Mouse (Mus musculus) frontal cortex, postnatal 25 days (tissue): ENCODE data around the gene Klc1.
A peak's percentile ranks its signal among the peaks of the same experiment; 100 is the strongest.

Source experiments
- DNase-seq, 2 experiments: peaks; one replicate each; pipeline ENCODE4 v3.0.0; 2022; ENCODE audit warnings: low spot score in 2 of 2

Gene Klc1

DNA sequence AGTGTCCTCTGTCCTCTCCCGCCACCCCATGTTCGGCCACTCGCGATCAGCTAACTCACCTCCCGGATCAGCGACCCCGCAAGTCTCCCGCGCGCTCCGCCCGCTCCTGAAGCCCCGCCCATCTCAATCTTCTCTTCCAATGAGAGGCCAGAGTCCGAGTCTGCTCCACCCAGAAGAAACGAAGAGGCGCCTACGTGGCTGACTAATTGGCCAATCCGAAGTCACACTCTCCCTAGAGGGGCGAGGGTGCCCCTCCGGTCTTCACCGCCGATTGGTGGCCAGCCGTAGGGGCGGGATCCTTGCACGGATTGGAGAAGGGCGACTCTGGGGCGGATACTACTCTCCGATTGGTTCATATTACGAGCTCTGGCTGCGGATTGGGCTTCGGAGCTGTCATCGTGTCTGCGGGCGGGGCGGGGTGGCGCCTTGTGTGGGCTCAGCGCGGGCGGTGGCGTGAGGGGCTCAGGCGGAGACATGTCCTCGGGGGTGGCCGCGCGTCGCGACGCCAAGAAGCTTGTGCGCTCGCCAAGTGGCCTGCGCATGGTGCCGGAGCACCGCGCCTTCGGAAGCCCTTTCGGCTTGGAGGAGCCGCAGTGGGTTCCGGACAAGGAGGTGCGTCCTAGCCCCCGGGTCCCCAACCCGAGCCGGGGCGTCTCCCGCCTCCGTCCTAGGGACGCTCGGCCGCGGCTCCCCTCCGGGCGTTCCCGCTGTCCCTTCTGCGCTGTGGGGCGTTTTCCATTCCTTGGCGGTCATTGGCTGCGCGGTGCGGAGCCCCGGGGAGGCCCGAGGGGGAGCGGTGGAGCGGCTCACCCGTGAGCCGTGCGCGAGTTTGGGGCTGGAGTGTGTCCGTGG, 55.3 kb downstream of the Klc1 start, which contains the start of the genes Xrcc3 and Zfyve21:
Gene Xrcc3 (minus strand): TSS at position 108 of the 852 bp plus-strand sequence.
Gene Zfyve21 (plus strand): TSS at position 405 of the 852 bp plus-strand sequence.
- DNase-seq = peak; percentile 89 to 96

DNA sequence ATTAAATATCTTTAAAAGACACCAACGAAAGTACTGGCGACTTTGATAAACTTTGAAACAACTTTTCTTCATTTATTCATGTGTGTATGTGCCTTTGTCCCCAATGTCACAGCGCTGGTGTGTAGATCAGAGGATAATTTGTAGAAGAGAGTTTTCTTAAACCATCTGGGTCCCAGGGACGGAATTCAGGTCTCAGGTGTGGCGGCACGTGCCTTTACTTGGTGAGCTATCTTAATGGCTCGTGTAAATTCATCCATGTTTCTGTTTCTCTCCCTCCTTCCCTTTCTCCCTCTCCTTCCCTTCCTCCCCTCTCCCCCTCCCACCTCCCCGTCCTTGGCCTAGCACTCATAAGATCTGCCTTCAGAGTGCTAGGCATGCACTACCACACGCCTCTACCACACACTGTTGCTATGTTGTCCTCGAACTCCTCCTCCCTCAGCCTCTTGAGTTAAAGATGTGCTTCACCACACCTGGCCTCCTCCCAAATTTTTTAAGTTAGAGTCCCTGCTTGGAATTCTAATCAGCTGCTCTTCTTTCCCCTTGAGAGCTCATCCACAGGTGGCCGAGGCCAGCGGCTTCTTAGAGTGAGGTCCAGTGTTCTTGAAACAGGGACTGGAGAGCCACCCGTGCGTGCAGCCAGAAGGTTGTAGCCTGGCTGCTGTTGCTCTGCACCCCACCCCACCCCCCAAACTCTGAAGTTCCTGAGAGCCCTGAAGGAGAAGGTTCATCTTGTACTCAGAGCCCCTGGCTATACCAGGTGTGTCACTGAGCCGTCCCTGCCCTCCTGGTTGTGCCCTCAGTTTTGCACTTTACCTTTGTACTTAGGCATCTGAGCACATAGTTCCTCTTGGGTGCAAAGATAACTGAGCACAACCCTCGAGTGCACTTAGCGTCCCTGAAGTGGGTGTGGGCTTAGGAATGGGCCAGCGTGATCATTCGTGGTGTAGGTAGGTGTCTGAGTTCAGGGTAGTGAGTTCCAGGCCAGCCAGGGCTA, 56.4 kb downstream of the Klc1 start:
- no peak for DNase-seq

DNA sequence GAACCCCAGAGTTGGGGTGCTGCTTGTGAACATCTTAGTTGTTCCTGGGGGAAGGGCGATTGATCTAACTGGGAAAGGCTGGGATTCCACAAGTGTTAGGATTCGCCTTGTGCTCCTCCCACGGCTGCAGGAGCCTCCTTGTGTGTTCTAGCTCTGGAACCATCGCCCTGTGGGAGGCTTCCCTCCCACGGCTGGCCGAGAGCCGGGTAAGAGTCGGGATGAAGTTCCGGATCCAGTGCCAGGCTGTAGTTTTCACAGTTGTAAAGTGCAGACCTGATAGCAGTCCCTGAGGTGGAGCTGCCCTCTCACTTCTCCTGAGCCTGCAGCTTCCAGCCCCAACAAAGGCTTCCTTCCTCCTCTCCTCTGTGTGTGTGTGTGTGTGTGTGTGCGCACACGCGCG, 57.9 kb downstream of the Klc1 start:
- peak in 1 of 2 experiments; percentile 45 for DNase-seq

DNA sequence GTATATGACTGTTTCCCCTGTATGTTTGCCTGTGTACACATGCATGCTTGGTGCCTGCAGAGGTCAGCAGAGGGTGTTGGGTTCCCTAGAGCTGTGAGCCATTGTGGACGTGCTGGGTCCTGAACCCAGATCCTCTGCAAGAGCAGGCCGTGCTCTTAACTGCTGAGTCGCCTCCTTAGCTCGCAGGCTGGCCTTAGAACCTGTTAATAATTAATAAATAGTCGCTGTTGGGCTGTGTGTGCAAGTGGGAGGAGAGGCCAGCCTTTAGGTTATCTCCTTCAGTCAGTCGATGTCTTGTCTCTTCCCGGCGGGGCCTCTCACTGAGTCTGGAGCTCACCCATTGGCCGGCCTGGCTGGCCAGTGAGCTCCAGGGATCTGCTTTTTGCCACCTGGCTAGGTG, 58.3 kb downstream of the Klc1 start:
- DNase-seq = no peak

DNA sequence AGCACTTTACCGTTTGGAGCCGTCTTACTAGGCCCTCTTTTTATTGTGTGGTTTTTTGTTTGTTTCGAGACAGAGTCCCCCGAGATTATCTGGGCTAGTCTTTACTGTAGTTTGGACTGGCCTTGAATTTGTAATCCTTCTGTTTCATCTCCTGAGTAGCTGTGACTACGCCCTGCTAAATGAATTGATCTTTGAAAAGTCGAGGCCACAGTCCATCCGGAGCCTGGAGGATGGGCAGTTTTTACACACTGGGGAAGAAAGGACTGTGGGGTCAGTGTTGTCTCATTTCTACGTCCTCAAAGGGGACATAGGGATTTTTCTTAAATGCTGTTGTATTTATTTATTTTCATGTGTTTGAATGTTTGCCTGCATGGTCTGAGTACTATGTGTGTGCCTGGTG, 59.3 kb downstream of the Klc1 start:
- no peak for DNase-seq

DNA sequence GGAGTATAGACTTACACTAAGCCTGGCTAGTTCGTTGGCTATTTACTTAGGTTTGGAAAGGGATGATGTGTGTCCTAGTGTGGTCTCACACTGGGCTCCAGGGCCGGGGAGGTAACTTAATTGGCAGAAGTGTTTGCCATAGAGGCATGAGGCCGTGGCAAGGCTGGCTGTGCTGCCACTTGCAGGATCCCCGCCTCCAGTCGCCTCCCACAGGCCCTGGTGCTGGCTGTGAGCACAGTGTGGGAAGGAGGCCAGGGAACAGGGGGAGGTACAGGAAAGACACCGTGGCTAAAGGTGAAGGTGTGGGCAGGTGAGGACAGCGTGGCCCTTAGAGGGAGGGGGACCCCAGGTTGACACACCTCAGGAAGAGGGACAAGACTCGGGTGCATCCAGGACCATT, 61.3 kb downstream of the Klc1 start:
- no peak for DNase-seq

DNA sequence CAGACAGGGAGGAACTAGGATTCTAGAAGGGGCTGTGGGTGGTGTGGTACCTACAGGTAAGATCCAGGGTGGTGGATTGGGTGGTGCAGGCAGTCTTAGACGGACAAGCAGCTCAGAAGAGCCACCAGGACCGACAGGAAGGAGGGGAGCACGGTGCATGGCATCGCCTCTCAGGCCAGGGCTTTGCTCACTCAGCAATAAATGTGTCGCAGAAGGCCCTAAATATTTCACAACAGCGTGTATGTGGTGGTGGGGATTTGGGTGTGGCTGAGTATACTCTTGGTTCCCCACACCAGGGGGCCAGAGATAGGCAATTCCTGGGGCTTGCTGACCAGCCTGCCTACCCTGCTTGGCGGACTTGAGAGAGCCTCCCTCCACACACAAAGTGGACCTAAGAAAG, 62.1 kb downstream of the Klc1 start:
- DNase-seq = no peak

DNA sequence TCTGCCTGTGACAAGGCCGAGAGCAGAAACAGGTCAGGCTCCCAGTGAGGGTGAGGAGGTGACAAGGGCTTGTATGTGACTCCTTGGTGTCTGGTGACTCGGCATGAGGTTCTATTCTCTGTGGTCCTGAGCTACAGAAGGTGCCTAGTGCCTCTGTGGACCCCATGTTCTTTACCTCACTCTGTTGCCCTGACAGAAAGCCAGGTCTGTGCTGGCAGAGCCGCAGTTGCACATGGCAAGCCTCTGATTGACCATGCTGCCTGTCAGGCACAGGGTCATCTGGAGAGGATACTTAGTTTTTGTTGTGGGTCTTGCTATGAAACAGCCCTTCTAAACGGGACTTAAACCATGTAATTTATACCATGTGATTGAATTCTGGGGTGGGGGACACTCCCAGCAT, 63.3 kb downstream of the Klc1 start:
- DNase-seq = no peak

DNA sequence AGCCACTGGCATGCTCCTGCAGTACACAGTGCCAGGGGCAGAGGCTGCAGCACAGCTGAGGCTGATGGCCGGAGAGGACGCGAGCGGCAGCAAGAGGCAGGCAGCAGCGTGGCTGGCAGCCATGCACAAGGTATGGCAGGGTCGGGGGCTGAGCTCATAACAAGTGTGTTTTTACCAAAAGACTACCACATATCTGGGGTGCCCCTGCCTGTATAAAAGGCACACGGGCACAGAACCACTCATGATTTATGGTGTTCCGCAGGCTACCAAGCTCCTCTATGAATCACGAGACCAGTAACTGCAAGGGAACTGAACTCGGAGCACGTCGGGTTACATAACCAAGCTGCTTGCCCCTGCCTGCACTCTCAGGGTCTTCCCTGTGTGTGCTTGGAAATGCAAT, 68.9 kb downstream of the Klc1 start:
- DNase-seq = no peak

DNA sequence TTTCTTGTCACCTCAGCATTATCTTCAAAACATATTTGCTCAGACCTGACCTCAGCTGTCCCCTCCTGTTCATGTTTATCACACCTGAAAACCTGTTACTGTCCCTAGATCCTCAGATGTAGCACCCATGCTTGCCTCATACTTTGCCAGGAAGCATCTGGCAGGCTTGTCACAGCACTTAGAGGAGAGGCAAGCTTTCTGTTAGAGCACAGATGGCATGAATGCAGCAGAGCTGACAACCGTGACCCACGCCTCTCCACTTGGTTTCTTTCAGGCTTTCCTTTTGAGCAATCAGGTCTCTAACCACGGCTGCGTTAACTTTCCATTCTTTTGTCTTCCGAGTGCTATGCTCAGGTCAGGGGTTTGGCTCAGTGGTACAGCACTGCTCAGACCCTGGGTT, 70.8 kb downstream of the Klc1 start:
- DNase-seq = no peak

DNA sequence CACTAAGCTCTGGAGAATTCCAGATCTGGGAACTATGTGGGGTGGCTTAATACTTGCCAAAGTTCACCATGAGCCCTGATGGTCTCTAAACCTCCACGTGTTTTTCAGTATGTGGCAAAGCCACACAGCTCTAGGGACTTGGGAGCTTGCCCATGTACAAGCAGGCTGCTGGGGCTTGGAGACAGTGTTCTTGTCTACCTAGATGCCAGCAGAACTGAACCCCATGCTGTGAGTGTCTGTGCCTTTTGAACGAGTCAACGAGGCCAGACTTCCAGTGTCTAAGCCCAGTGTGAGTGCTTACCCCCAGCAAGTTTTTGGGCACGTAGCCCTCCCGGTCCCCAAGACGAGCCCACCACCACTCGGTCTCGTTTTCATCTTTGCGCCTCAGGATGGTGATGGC, 71.3 kb downstream of the Klc1 start:
- DNase-seq = no peak

DNA sequence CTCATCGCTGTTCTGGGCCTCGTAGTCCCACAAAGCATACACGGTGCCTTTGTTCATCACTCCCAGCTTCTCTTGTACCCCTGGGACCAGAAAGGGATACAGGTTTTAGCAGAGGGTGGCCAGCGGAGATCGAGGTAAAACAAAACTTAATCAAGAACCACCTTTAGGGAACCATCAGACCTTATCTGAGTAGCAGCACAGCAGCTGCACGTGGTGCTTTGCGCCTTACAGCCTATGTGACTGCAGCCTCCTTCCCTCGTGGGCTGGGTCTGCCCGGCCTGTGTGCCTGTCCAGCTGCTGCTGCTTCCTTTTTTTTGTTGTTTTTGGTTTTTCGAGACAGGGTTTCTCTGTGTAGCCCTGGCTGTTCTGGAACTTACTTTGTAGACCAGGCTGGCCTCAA, 71.7 kb downstream of the Klc1 start:
- no peak for DNase-seq

DNA sequence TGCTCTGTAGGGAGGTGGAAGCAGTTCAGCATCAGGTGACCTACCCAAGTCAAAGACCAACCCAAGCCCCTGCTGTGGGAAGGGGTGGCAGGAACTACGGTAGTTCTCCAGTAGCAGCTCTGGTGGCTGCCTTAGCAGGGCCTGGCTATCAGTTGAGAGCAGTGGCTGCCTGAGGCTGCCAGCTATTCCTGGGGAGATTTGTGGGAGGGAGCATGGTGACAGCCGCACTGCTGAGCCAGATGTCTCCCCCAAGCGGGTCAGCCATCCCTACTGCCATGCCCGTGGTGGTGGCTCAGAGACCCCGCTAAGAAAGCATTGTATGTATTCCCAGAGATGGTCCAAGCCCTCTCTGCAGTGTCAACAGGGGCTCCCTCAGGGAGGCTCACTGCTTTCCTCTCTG, 74.0 kb downstream of the Klc1 start:
- no peak for DNase-seq

DNA sequence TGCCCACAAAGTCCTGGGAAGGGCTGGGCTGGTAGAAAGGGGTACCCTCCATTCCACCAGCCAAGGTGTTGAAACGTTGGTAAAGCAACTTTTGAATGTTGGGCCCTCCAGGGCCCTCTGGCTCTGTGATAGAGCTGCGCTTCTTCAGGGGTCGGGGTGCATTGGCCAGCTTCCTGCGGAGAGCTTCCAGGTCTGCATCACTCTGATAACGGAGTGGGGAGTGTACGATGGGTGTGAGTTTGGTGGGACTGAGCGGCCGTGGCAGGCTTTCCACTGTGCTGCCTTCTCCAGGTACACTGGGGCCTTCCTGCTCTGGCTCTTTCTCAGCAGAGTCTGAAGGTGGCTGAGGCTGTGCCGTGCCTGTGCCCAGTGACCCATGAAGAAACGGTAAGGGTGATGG, 74.8 kb downstream of the Klc1 start:
- DNase-seq = no peak

DNA sequence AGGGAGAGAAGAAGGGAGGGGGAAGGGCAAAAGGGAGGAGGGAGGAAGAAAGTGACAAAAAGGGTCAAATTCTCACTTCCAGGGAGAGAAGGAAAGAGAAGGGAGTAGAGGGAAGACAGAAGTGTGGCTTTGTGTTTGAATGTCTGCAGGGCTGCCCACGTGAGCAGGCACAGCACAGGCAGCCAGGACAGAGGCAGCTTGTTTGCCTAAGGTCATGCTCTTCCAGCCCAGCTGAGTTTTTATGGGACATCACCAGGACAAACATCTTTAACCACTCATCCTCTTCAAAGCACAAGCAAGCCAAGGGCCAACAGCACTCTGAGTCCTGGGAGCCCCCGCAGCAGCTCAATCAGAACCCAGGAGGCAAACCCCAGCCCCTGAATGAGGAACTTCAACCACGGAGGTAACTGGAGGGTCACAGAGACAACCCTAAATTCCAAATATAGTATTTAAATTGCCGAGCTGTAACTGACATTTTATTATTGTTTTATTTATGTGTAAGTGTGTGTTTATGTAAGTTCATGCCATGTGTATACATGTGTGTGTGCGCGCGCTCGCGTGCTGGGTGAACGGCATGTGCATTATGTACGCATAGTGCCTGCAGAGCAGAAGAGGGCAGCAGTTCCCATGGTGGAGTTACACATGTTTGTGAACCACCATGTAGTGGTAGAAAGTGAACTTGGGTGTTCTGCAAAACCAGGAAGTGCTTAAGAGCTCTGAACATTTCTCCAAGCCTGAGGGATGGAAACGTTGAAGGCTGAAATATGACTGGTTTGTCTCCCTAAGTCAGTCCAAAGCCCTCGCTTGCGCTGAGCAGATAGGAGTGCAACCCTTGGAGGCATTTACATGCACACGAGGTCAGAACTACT, 84.2 kb downstream of the Klc1 start:
- DNase-seq = no peak

DNA sequence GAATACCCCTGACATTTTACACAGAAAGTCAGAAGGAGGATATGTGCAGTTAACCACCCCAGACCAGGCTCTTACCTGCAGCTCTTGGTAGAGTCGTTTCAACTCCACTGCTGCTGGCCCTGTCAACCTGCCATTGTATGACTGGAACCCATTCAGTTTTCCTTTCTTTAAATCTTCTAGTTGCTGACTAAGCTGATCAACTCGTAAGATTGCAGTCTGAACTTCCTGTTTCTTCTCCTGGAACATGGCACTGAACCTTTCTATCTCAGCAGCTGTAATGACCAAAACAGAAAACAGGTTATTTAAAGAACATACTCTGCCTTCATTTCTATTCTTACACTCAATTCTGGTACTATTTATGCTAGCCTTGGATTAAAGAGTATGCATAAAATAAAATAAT, 84.8 kb downstream of the Klc1 start:
- no peak for DNase-seq

DNA sequence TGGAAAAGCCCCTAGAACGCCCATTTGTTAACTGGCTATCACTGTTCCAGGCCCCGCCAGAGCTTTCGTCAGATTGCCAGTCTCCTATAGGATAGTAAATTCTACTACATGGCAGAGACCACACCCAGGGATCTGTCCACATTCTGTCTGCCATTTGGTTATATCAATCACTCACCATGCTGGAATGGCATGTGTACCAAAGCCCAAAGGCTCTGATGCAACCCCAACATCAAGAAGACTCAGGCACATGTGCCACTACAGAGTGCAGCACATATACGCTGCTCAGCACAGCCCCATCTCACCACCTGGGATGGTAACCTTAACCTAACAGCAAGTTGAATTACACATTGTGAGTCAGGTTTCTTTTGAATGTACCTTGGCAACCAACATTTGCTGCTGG, 87.3 kb downstream of the Klc1 start:
- no peak for DNase-seq

DNA sequence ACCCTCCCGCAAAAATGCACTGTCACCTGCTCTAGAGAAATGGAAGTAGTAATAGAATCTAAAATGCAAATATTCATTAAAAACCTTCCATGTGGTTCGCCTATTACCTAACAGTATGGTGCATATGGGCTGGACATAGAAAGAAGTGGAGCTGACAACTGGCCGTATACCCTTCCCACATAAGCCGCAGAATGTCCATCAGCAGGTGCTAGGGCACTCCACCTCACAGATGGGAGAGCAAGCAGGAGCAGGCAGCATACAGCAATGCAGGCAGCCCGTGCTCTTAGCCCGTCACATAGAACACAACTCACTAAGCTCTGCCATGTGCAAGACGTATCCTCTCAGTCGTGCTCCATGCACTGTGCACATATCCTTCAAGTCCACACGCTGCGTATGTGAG, 88.2 kb downstream of the Klc1 start:
- DNase-seq = no peak

DNA sequence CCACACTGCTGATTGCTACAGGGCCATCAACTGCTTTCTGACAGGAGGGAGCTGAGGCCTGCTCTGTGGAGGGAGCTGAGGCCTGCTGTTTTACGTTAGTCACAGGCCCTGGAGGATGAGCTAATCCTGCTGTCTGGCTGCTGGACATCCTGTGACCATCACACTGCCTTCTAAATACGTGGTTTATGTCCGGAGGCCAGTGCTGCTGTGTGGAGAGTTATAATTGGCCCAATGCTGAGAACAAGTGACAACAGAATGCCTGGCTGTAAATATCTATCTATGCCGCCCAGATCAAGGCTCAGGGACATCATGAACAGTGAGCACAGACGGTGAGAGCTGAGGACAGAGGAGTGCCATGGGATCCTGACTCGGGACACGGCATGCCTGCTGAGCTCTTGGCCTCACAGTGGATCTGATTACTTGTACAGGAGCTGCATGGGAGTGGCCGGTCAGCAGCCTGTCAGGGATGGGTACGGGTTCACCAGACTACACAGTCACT, 89.7 kb downstream of the Klc1 start:
- no peak for DNase-seq

DNA sequence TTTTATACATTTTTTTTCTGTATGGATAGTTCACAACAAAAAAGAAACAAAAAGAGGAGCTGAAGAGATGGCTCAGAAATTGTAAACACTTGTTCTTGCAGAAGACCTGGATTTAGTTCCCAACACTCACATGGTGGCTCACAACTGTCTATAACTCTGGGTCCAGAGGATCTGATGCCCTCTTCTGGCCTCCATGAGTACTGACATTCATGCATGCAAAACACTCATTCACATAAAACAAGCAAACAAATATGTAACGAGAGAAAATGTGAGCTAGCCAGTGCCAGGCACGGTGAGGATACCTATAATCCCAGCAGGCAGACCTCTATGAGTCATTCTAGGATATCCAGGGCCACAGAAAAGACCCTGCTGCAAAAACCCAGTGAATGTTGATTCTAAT, 92.6 kb downstream of the Klc1 start:
- no peak for DNase-seq

DNA sequence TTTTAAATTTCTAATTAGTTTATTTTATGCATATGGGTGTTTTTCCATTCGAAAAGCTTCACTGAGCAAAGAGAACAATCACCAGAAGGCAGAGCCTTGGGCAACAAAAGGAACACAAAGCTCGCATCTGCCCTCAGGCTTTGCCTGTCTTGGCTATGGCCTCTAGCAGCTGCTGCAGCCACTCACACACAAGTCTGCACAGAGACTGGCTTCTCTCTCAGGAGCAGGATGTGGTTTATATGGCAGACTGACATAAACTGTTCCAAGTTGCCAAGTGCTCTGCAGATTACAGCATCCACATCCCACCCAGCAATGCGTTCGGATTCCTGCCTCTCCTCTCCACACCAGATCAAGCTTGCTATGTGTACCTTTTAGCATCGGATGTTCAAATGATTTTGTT, 93.1 kb downstream of the Klc1 start:
- no peak for DNase-seq
